Mouse (Mus musculus): Measurements from ENCODE around the gene Tirap. TPM values are rescaled to one million over a fixed set of nuclear protein-coding genes. Genes with fewer than 3 reads are reported as not detected.
A peak's percentile ranks its signal among the peaks of the same experiment; 100 is the strongest.

Gene Tirap
- polyA plus RNA-seq, 1 experiment from 2014 or later = 14.9 TPM

GRCm38 (mm10) chr9:35217963-35218362, 17.9 kb upstream of the Tirap start:
- H3K4me3 ChIP-seq (replicated peaks; ENCODE audit: low read length) = no peak overlapping the region
- no peaks in the 10 kb centered on the region for H3K4me1 ChIP-seq (ENCODE audit: control insufficient read depth, insufficient read depth, low read length)
- no peak overlapping the region for H3K27ac ChIP-seq (ENCODE audit: low read length)
- no peak for ATAC-seq (ENCODE audit: insufficient read depth, low FRiP score)
- H3K4me2 ChIP-seq (ENCODE audit: low read depth, low read length) = no peak overlapping the region
- WGBS = 75% methylated on average over 1 of the region's 1 CpGs
- no peaks in the 10 kb centered on the region for H3K27me3 ChIP-seq (ENCODE audit: control insufficient read depth, insufficient read depth, low read length)
- no peaks in the 10 kb centered on the region for H3K9me3 ChIP-seq (replicated peaks; ENCODE audit: control insufficient read depth, low read length)
- H3K36me3 ChIP-seq (ENCODE audit: control insufficient read depth, insufficient read depth, low read length) = peaks cover 29% of the 10 kb centered on the region
- no peak overlapping the region for H3K9ac ChIP-seq (ENCODE audit: low read length)

DNA sequence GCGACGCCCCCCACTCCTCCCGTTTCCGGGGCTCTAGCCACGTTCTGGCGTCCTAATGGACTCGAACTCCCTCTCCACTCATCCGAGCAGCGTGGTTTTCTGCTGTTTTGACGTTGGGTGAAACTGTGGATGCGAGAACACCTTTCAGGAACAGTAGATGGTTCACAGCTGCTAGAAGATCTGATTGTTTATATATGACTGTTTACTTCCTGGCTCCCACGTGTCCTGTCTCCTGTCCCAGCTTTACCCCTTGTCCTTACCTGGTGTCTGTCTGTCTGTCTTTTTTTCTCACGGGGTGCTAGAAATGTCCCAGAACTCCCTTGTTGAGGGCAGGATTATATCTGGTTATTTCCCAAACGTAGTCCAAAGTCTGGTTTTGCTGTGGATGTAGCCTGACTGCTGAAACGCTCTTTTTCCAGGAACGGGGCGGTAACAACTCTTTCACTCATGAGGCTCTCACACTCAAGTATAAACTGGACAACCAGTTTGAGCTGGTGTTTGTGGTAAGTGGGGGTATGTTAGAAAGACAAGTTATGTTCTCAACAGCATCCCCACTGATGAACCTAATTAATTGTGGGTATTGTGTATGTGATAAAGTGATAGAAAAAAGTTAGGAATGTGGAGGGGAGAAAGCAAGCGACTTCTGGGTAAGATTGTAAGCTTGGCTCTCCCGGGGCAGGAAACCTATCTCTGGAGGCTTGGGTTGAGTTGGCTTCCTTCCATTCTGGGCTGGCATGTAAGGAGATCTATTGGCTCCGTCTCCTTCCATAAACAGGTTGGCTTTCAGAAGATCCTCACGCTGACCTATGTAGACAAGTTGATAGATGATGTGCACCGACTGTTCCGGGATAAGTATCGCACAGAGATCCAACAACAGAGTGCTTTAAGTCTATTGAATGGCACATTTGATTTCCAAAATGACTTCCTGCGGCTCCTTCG, 11.8 kb upstream of the Tirap start:
- H3K36me3 ChIP-seq (ENCODE audit: control insufficient read depth, insufficient read depth, low read length) = peaks cover 19% of the 10 kb centered on the region

GRCm38 (mm10) chr9:35210542-35211474, 10.7 kb upstream of the Tirap start, which contains the start of gene Foxred1:
Gene Foxred1 (minus strand): TSS chr9:35211055.
- peaks cover 15% of the 10 kb centered on the region for H3K4me1 ChIP-seq (ENCODE audit: control insufficient read depth, insufficient read depth, low read length)
- no peaks in the 10 kb centered on the region for H3K27me3 ChIP-seq (ENCODE audit: control insufficient read depth, insufficient read depth, low read length)
- no peaks in the 10 kb centered on the region for H3K9me3 ChIP-seq (replicated peaks; ENCODE audit: control insufficient read depth, low read length)
- peak within 1 kb of the TSS; percentile 94 for H3K9ac ChIP-seq (ENCODE audit: low read length)
- peak within 1 kb of the TSS; percentile 96 for H3K4me2 ChIP-seq (ENCODE audit: low read depth, low read length)
- peak within 1 kb of the TSS; percentile 94 for H3K27ac ChIP-seq (ENCODE audit: low read length)
- ATAC-seq (ENCODE audit: insufficient read depth, low FRiP score) = peak; percentile 100
- H3K4me3 ChIP-seq (replicated peaks; ENCODE audit: low read length) = peak within 1 kb of the TSS; percentile 91
- H3K36me3 ChIP-seq (ENCODE audit: control insufficient read depth, insufficient read depth, low read length) = peaks cover 28% of the 10 kb centered on the region
- WGBS = under 1% methylated on average over 72 of the region's 72 CpGs

More for the DNA sequence above, 11.8 kb upstream of the Tirap start:
- H3K4me3 ChIP-seq (replicated peaks; ENCODE audit: low read length) = peak overlapping the region; percentile 91
- no peak for ATAC-seq (ENCODE audit: insufficient read depth, low FRiP score)
- H3K9ac ChIP-seq (ENCODE audit: low read length) = peak overlapping the region; percentile 94
- H3K27me3 ChIP-seq (ENCODE audit: control insufficient read depth, insufficient read depth, low read length) = no peaks in the 10 kb centered on the region
- 24% methylated on average over 26 of the region's 26 CpGs for WGBS
- peak overlapping the region; percentile 78 for H3K4me2 ChIP-seq (ENCODE audit: low read depth, low read length)
- peaks cover 15% of the 10 kb centered on the region for H3K4me1 ChIP-seq (ENCODE audit: control insufficient read depth, insufficient read depth, low read length)
- H3K9me3 ChIP-seq (replicated peaks; ENCODE audit: control insufficient read depth, low read length) = no peaks in the 10 kb centered on the region
- H3K27ac ChIP-seq (ENCODE audit: low read length) = peak overlapping the region; percentile 74

DNA sequence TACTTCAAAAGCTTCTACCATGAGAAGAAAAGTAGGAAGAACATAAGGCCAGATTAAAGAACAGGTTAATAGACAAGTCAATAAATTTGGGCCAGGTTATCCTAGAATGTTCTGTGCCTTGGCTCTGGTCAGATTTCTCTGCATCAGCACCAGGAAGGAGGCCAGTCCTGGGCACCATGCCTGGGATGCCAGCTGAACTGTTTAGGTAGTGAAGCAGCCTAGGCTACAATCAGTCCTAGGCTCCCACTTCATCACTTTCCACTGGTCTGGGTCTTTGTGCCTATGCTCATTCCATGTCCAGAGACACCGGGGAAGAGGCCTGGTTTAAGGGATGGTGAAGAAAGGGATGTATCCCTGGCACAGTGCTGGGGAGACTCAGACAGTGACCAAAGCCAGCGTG, 4.3 kb upstream of the Tirap start:
- H3K27ac ChIP-seq (ENCODE audit: low read length) = no peak overlapping the region
- H3K9ac ChIP-seq (ENCODE audit: low read length) = no peak overlapping the region
- no peaks in the 10 kb centered on the region for H3K27me3 ChIP-seq (ENCODE audit: control insufficient read depth, insufficient read depth, low read length)
- 91% methylated on average over 2 of the region's 2 CpGs for WGBS
- H3K4me2 ChIP-seq (ENCODE audit: low read depth, low read length) = no peak overlapping the region
- 0 out of 2 replicates have a peak, but pooled peaks cover 7% of the 10 kb centered on the region for H3K4me1 ChIP-seq (ENCODE audit: control insufficient read depth, insufficient read depth, low read length)
- H3K9me3 ChIP-seq (replicated peaks; ENCODE audit: control insufficient read depth, low read length) = no peaks in the 10 kb centered on the region
- no peak overlapping the region for H3K4me3 ChIP-seq (replicated peaks; ENCODE audit: low read length)
- H3K36me3 ChIP-seq (ENCODE audit: control insufficient read depth, insufficient read depth, low read length) = peaks cover 18% of the 10 kb centered on the region
- no peak for ATAC-seq (ENCODE audit: insufficient read depth, low FRiP score)

DNA sequence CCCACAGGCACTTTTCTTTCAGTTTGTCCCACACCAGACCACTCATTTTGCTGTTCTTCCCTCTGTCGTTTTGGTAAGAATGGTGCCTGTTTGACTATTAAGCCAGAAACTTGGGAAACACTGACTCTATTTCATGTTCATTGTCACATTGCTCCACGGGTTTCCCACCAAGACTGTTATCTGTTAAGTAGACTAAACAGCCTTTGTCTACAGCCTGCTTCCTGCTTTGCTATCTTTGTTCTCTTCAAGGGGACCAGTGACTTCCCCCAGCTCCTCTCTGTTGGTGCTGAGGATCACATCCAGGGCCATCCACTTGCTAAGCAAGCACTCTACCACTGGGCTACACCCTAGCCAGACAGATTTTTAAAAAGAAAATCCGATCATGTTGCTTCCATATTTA, 3.4 kb upstream of the Tirap start:
- peaks cover 18% of the 10 kb centered on the region for H3K36me3 ChIP-seq (ENCODE audit: control insufficient read depth, insufficient read depth, low read length)
- no peak overlapping the region for H3K4me2 ChIP-seq (ENCODE audit: low read depth, low read length)
- no peak overlapping the region for H3K4me3 ChIP-seq (replicated peaks; ENCODE audit: low read length)
- 55% methylated on average over 3 of the region's 3 CpGs for WGBS
- no peak overlapping the region for H3K27ac ChIP-seq (ENCODE audit: low read length)
- no peak overlapping the region for H3K9ac ChIP-seq (ENCODE audit: low read length)
- no peaks in the 10 kb centered on the region for H3K9me3 ChIP-seq (replicated peaks; ENCODE audit: control insufficient read depth, low read length)
- ATAC-seq (ENCODE audit: insufficient read depth, low FRiP score) = no peak
- 0 out of 2 replicates have a peak, but pooled peaks cover 9% of the 10 kb centered on the region for H3K4me1 ChIP-seq (ENCODE audit: control insufficient read depth, insufficient read depth, low read length)
- H3K27me3 ChIP-seq (ENCODE audit: control insufficient read depth, insufficient read depth, low read length) = no peaks in the 10 kb centered on the region

GRCm38 (mm10) chr9:35200529-35201060, 504 bp upstream of the Tirap start:
- no peak for ATAC-seq (ENCODE audit: insufficient read depth, low FRiP score)
- Histone ChIP-seq H3K36me3 (ENCODE audit: control insufficient read depth, insufficient read depth, low read length) (peaks cover 5% of the 10 kb centered on the region), H3K27ac (ENCODE audit: low read length) (no peak overlapping the region), H3K4me1 (ENCODE audit: control insufficient read depth, insufficient read depth, low read length) (0 out of 2 replicates have a peak, but pooled peaks cover 9% of the 10 kb centered on the region), H3K4me3 (replicated peaks; ENCODE audit: low read length) (peak overlapping the region; percentile 58), H3K4me2 (ENCODE audit: low read depth, low read length) (peak overlapping the region; percentile 63), H3K27me3 (ENCODE audit: control insufficient read depth, insufficient read depth, low read length) (no peaks in the 10 kb centered on the region), H3K9me3 (replicated peaks; ENCODE audit: control insufficient read depth, low read length) (no peaks in the 10 kb centered on the region), H3K9ac (ENCODE audit: low read length) (peak overlapping the region; percentile 77; the same call in 1 of the 2 replicates)
- 43% methylated on average over 9 of the region's 9 CpGs for WGBS

DNA sequence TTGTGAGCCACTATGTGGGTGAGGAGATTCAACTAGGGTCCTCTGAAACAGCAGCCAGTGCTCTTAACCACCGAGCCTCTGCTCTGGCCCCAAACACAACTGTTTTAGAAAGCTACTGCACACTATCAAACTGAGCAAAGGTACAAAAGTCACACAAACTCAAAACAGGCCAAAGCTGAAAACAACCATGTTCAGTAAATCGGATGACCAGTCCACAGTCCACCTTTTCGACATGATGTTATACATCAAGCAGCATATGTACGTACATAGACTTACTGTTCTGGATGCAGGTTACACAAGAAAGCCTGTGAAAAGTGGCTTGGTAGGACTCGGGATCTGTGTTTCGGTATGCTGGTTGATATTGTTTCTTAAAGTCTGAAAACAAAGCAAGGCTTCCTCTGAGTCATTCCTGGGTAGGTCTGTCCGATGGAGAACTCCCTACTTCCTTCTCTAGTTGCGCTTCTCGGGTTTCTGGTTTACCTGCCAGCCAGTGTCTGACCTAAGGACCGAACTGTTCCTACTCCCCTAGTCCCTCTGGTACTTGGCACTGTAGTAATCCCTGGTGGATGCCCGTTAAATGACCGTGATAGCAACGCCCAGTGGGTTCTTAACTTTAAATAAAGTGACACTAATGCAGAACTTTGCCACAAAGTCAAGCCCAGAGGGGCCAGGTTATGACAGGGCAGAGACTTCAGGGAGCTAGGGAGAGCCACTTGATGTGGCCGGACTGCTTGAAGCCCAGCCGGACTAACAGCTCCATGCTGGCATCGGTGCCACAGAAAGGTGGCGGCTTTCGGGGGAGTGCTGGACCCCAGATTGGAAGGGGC, 933 bp downstream of the Tirap start:
- peak; percentile 63 for ATAC-seq (ENCODE audit: insufficient read depth, low FRiP score)
- H3K27ac ChIP-seq (ENCODE audit: low read length) = peak overlapping the region; percentile 53
- H3K36me3 ChIP-seq (ENCODE audit: control insufficient read depth, insufficient read depth, low read length) = no peaks in the 10 kb centered on the region

GRCm38 (mm10) chr9:35198351-35198750, 1.7 kb downstream of the Tirap start:
- Histone ChIP-seq H3K4me3 (replicated peaks; ENCODE audit: low read length) (no peak overlapping the region), H3K4me2 (ENCODE audit: low read depth, low read length) (no peak overlapping the region; the same call in 1 of the 2 replicates), H3K9ac (ENCODE audit: low read length) (no peak overlapping the region), H3K27me3 (ENCODE audit: control insufficient read depth, insufficient read depth, low read length) (no peaks in the 10 kb centered on the region), H3K9me3 (replicated peaks; ENCODE audit: control insufficient read depth, low read length) (no peaks in the 10 kb centered on the region), H3K27ac (ENCODE audit: low read length) (peak overlapping the region; percentile 53; the same call in 1 of the 2 replicates), H3K4me1 (ENCODE audit: control insufficient read depth, insufficient read depth, low read length) (0 out of 2 replicates have a peak, but pooled peaks cover 9% of the 10 kb centered on the region), H3K36me3 (ENCODE audit: control insufficient read depth, insufficient read depth, low read length) (no peaks in the 10 kb centered on the region)
- no peak for ATAC-seq (ENCODE audit: insufficient read depth, low FRiP score)
- WGBS = 78% methylated on average over 10 of the region's 10 CpGs

More for the DNA sequence above, 933 bp downstream of the Tirap start:
- Histone ChIP-seq H3K27me3 (ENCODE audit: control insufficient read depth, insufficient read depth, low read length) (no peaks in the 10 kb centered on the region), H3K4me1 (ENCODE audit: control insufficient read depth, insufficient read depth, low read length) (0 out of 2 replicates have a peak, but pooled peaks cover 9% of the 10 kb centered on the region), H3K9ac (ENCODE audit: low read length) (peak overlapping the region; percentile 77), H3K4me2 (ENCODE audit: low read depth, low read length) (peak overlapping the region; percentile 63), H3K4me3 (replicated peaks; ENCODE audit: low read length) (peak overlapping the region; percentile 58), H3K9me3 (replicated peaks; ENCODE audit: control insufficient read depth, low read length) (no peaks in the 10 kb centered on the region)
- 23% methylated on average over 18 of the region's 18 CpGs for WGBS

Measured in stomach, embryonic 16.5 days (tissue).